Mouse (Mus musculus) liver, adult 2 months (tissue): Measurements from ENCODE around the gene Gpr63. TPM values are rescaled to one million over a fixed set of nuclear protein-coding genes. Genes with fewer than 3 reads are reported as not detected.
A peak's percentile ranks its signal among the peaks of the same experiment; 100 is the strongest.
"Not testable (repeated sequence)": the region's sequence is repeated elsewhere in the genome, so short reads cannot be mapped to it uniquely, and the experiment has no call there.

Experiments
- DNase-seq: peaks from one replicate; pipeline ENCODE4 v3.0.0-alpha.2; 2011; ENCODE audit warnings: low read depth, low spot score; ENCODE audit errors: extremely low read depth
- H3K27ac ChIP-seq: fragments of 200-500 bp; replicated peaks from 2 replicates; pipeline ENCODE4 v1.5.1; 2012; ENCODE audit warnings: low read depth, mild to moderate bottlenecking, control low read depth, inconsistent platforms, low read length; ENCODE audit not compliant: insufficient read depth
- H3K27me3 ChIP-seq: fragments of 200-500 bp; 2 replicates; pipeline ENCODE4 v1.6.1; 2012; ENCODE audit warnings: mild to moderate bottlenecking, moderate library complexity, low read length, inconsistent platforms; ENCODE audit not compliant: control insufficient read depth, insufficient read depth
- H3K36me3 ChIP-seq: fragments of 200-500 bp; 2 replicates; pipeline ENCODE4 v1.6.1; 2012; ENCODE audit warnings: low read length, inconsistent platforms; ENCODE audit not compliant: control insufficient read depth, insufficient read depth
- H3K4me1 ChIP-seq: fragments of 200-500 bp; 2 replicates; pipeline ENCODE4 v1.6.1; 2011; ENCODE audit warnings: low read length; ENCODE audit not compliant: control insufficient read depth, insufficient read depth
- H3K4me3 ChIP-seq: fragments of 200-500 bp; 2 replicates; pipeline ENCODE4 v1.5.1; 2011; ENCODE audit warnings: low read depth, mild to moderate bottlenecking, control low read depth, low read length, moderate library complexity; ENCODE audit not compliant: insufficient read depth
- H3K79me2 ChIP-seq: fragments of 200-500 bp; 2 replicates; pipeline ENCODE4 v1.6.1; 2012; ENCODE audit warnings: inconsistent platforms, mild to moderate bottlenecking, low read length, moderate library complexity; ENCODE audit not compliant: control insufficient read depth, insufficient read depth
- H3K9ac ChIP-seq: fragments of 200-500 bp; 2 replicates; pipeline ENCODE4 v1.6.1; 2012; ENCODE audit warnings: low read depth, mild to moderate bottlenecking, control low read depth, inconsistent platforms, low read length
- CTCF ChIP-seq: fragments of 200-500 bp; IDR thresholded peaks from 2 replicates; pipeline ENCODE4 v1.5.1; 2011; ENCODE audit warnings: low read depth, low read length, control low read depth
- POLR2A ChIP-seq: fragments of 200-500 bp; IDR thresholded peaks from 2 replicates; pipeline ENCODE4 v1.6.1; 2011; ENCODE audit warnings: low read length, control low read depth; ENCODE audit not compliant: insufficient read depth; ENCODE audit errors: extremely low read depth
- WGBS: fragments of 180-500 bp; shearing (Covaris S2); methylation state at CpG from one replicate; pipeline ENCODE4 v1.1.7; 2018; 5-methylcytosine and 5-hydroxymethylcytosine counted together
- polyA plus RNA-seq: library from polyadenylated mRNA; depleted of rRNA; stranded (reverse); fragments of >200 nt; gene quantifications from 2 replicates; pipeline ENCODE4 v1.2.3, GENCODE M21; 2012; rRNA removed
- total RNA-seq: library from RNA; depleted of rRNA; stranded (reverse); fragments of >200 nt; gene quantifications from 2 replicates; pipeline ENCODE4 v1.2.3, GENCODE M21; 2014; rRNA removed

Gpr63 gene
- total and polyA plus RNA-seq, 2 experiments, result 0.09 to 0.18 TPM

DNA sequence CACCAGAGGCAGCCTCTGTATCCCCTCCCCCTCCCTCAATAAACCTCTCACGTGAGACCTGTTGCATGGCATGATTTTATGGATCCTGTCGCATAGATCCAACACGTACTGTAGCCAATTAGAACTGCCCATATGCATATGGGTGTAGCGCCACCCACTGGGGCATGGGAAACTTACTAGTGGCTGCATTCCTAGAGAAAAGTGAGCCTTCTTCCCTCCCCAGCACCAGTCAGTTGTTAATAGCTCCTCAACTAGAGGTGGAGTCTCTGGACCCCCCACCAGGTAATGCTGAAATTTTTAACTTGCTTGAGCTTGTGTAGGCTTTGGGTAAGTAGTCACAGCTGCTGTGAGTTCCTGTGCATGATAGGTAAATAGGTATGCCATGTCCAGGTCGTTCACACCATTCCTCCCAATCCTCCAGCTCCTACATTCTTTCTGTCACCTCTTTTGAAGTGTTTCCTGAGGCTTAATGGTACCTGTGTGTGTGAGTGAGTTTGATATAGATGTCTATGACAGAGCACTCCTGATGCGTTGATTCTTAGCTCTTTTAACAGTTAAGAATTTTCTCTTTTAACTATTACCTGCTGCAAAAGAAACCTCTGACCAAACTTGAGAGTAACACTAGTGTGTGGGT is 69.1 kb downstream of the Gpr63 start:
- WGBS, result 26% methylated on average over 6 of the region's 6 CpGs
- Histone ChIP-seq H3K36me3 (no peaks in the 10 kb centered on the region), H3K79me2 (no peaks in the 10 kb centered on the region), H3K4me3 (no peak overlapping the region), H3K9ac (no peak overlapping the region), H3K27ac (no peak overlapping the region), H3K4me1 (no peaks in the 10 kb centered on the region), H3K27me3 (no peaks in the 10 kb centered on the region)
- no peak for DNase-seq
- no peak for TF ChIP-seq POLR2A
- TF ChIP-seq CTCF, result peak; percentile 8; the same call in 1 of the 2 replicates

- H3K79me2 ChIP-seq, result no peaks in the 10 kb centered on the region
- H3K9ac ChIP-seq, result no peak overlapping the region
- no peaks in the 10 kb centered on the region for H3K4me1 ChIP-seq
- no peaks in the 10 kb centered on the region for H3K36me3 ChIP-seq
- H3K27ac ChIP-seq, result no peak overlapping the region
- H3K27me3 ChIP-seq, result no peaks in the 10 kb centered on the region
- WGBS, result 61% methylated on average over 2 of the region's 2 CpGs
- TF ChIP-seq POLR2A (no peak), CTCF (no peak)
- no peak overlapping the region for H3K4me3 ChIP-seq
- DNase-seq, result no peak
Observed at GRCm38 (mm10) chr4:25035806-25036205, 69.6 kb downstream of the Gpr63 start.

- Histone ChIP-seq H3K36me3 (no peaks in the 10 kb centered on the region), H3K79me2 (no peaks in the 10 kb centered on the region), H3K9ac (no peak overlapping the region), H3K4me1 (no peaks in the 10 kb centered on the region), H3K27me3 (no peaks in the 10 kb centered on the region), H3K27ac (no peak overlapping the region), H3K4me3 (no peak overlapping the region)
- TF ChIP-seq POLR2A (no peak), CTCF (no peak)
- no peak for DNase-seq
- WGBS, result 73% methylated on average over 2 of the region's 2 CpGs
Observed at GRCm38 (mm10) chr4:25037260-25037659, 71.1 kb downstream of the Gpr63 start.

DNA sequence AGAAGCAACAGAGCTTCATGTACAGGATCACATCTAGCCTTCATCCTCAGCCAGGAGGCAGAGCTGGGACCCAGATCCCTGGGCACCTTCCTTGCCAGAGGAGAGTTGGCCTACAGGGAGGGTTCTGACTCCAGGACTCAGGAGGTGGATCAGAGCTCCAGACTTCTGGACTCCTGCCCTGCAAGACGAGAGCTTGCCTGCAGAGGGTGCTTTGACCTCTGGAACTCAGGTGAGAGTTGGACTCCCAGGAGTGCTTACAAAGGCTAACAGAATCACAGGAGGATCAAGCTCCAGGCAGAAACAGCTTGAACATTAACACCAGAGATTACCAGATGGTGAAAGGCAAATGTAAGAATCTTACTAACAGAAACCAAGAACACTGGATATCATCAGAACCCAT is 89.3 kb downstream of the Gpr63 start:
- WGBS, result 41% methylated on average over 1 of the region's 1 CpGs
- H3K36me3 ChIP-seq, H3K79me2 ChIP-seq, H3K4me3 ChIP-seq, DNase-seq, H3K9ac ChIP-seq, H3K4me1 ChIP-seq, H3K27me3 ChIP-seq, H3K27ac ChIP-seq: not testable (repeated sequence)

Other genes with a start within 250 kb of the Gpr63 start
- gene Klhl32, start 115.3 kb upstream of the Gpr63 start, total RNA-seq, result 0.07 and 0.18 TPM in 2 replicates
- 0.05 TPM in 1 of 2 replicates, not detected in the other for gene Klhl32, start 115.3 kb upstream of the Gpr63 start, polyA plus RNA-seq
- gene Ndufaf4, start 68.3 kb upstream of the Gpr63 start, total RNA-seq, result 10.8 and 12.7 TPM in 2 replicates
- gene Ndufaf4, start 68.3 kb upstream of the Gpr63 start, polyA plus RNA-seq, result 3.4 and 4.0 TPM in 2 replicates